Mouse (Mus musculus): ENCODE measurements at regions not wholly inside any gene's neighbourhood (a gene's known extent, or its start where the extent isn't known, plus 50 kb on each side); places are given as distances from the start of the nearest gene placed in this dataset.

DNA sequence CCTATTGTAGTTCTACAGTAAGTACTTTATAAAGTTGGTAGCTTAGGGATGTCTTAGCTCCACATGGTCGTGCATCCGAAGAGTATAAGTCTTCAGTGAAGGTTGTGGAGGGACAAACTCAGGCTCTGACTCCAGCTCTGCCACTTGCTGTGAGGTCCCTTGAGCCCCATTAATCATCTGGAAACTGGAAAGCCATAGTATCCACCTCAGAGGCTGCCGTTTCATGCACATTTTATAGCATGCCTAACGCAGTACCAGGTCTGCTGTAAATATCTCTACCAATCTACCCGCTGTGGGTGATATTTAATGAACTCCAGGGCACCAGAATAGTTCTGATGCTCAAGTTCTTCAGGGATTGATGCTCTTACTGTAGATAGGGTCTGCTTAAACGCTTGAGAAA is 216.5 kb downstream of the Clic5 start:
- TF ChIP-seq CTCF (IDR thresholded peaks at IDR 0.05; ENCODE audit: insufficient read depth, low read depth, low read length) (no peak), POLR2A (IDR thresholded peaks at IDR 0.05; ENCODE audit: insufficient read depth, low read depth, low read length) (no peak)
- WGBS = 93% methylated on average over 6 of the region's 6 CpGs
- H3K27ac ChIP-seq (ENCODE audit: insufficient read depth, low read depth, low read length) = no peak overlapping the region

DNA sequence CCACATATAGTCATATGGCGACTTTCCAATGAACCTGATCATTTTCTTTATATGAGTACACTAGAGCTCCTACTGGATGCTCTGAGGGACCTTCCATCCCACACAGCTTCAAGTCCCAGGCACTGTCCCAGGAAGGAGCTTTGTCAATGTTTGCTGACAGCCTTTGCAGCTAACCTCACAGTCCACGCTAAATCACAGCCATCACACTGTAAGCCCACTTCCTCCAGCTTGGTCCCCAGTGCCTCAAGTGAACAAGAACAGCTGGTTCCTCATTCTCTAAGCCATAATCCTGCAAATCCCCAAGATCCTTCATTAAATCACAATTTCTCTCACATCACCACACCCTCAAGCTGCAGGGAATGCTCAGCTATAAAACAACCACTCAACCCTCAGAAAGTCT is 222.6 kb downstream of the Clic5 start:
- Histone ChIP-seq H3K27ac (ENCODE audit: insufficient read depth, low read depth, low read length) (no peak overlapping the region), H3K4me3 (ENCODE audit: insufficient read depth, low read depth, low read length) (no peak overlapping the region), H3K4me1 (ENCODE audit: control insufficient read depth, insufficient read depth, low read length) (no peaks in the 10 kb centered on the region)
- 80% methylated on average over 2 of the region's 2 CpGs for WGBS
- TF ChIP-seq POLR2A (IDR thresholded peaks at IDR 0.05; ENCODE audit: insufficient read depth, low read depth, low read length) = no peak
- TF ChIP-seq CTCF (IDR thresholded peaks at IDR 0.05; ENCODE audit: insufficient read depth, low read depth, low read length) = no peak

More for the DNA sequence above, 216.5 kb downstream of the Clic5 start:
- H3K4me3 ChIP-seq (ENCODE audit: insufficient read depth, low read depth, low read length) = no peak overlapping the region
- no peaks in the 10 kb centered on the region for H3K4me1 ChIP-seq (ENCODE audit: control insufficient read depth, insufficient read depth, low read length)

DNA sequence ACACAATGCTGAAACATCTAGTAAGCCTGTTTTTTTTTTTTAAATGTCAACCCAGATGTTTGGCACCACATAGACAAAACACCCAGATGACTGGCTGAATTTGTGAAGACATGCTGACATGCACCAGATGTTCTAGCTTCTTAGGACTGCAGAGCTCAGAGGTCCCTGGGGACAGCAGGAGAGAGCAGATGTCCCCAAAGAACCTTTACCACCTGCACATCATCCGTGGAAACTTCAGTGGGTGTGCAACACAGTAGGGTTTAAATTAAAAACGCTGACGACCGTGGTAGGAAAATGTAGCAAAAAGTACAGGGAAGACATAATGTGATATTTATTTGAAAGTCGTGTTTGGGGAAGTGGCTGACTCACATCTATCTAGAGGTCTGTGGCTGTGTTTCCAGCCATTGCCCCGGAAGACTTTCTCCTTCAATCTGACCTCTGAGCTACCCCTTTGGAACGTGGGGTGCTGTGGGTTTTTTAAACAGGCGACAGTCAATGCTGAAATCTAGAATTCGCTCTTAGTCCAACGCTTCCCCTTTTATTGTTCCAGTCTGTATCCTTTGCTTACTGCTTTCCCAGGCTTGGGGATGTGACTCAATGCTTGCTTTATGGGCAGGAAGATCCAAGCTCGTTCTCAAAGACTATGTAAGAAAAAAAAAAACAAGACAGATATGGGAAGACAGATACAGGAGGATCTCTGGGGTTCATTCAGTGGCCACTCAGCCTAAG is 230.5 kb downstream of the Clic5 start:
- WGBS = 55% methylated on average over 11 of the region's 11 CpGs
- TF ChIP-seq POLR2A (IDR thresholded peaks at IDR 0.05; ENCODE audit: insufficient read depth, low read depth, low read length) = no peak
- no peak for TF ChIP-seq CTCF (IDR thresholded peaks at IDR 0.05; ENCODE audit: insufficient read depth, low read depth, low read length)
- Histone ChIP-seq H3K4me3 (ENCODE audit: insufficient read depth, low read depth, low read length) (no peak overlapping the region), H3K27ac (ENCODE audit: insufficient read depth, low read depth, low read length) (0 out of 2 replicates have a peak overlapping the region, but pooled peaks have one; percentile 4), H3K4me1 (ENCODE audit: control insufficient read depth, insufficient read depth, low read length) (peaks cover 6% of the 10 kb centered on the region; the same call in 1 of the 2 replicates)

DNA sequence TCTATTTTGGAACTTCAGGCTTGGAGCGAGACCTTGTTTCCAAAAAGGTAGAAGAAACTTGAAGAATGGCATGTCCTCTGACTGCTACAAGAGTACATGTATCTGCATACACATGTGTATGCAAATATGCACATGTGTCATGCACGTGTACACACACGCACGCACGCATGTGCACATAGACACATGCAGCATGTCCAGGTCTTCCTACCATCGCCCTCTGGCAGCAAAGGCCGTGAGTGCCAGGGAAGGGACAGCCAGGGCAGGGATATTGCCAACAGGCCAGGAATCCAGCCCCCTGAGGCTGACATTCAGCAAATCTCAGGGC is 231.0 kb downstream of the Clic5 start:
- TF ChIP-seq CTCF (IDR thresholded peaks at IDR 0.05; ENCODE audit: insufficient read depth, low read depth, low read length) = no peak
- no peak for TF ChIP-seq POLR2A (IDR thresholded peaks at IDR 0.05; ENCODE audit: insufficient read depth, low read depth, low read length)
- Histone ChIP-seq H3K27ac (ENCODE audit: insufficient read depth, low read depth, low read length) (0 out of 2 replicates have a peak overlapping the region, but pooled peaks have one; percentile 4), H3K4me1 (ENCODE audit: control insufficient read depth, insufficient read depth, low read length) (peaks cover 6% of the 10 kb centered on the region; the same call in 1 of the 2 replicates), H3K4me3 (ENCODE audit: insufficient read depth, low read depth, low read length) (no peak overlapping the region)
- 97% methylated on average over 7 of the region's 7 CpGs for WGBS

DNA sequence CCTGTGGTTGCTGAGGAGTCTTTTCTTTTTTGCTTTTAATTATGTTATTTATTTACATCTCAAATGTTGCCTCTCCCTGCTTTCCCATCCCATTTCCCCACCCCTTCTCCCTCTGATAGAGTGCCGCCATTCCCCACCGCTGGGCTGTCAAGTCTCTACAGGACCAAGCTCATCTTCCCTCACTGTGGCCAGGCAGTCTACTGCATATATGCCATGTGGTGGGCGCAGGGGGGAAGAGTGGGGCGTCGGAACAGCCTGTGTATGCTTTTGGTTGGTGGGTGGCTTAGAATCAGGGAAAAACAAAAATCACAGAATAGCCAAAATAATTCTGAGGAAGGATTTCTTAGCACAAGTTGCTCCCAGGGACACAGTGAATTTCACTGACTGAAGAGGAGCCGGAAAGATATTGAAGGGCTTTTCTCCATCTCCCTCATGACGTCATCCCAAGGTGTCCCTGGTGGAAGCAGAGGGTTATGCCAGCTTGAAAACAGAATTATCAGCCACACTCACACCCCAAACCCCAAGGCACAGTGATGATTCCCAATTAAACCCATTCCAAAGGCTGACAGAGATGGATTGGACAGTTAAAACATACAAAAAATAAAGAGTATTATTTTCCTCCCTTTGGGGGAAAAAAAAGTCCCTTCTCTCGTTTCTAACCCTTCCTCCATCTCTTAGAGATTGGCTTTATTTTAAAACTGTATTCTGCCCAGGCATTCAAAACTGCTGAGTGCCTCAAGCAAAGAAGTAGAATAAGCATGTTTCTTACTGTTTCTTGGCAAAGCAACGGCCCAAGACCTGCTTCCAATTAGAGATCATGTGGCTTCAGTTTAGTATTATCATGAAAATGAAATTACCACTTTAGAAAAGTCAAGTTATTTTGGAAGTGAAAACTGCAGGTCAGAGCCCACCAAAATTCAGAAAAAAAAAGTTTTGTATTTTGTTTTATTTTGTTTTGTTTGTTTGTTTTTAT is 232.0 kb downstream of the Clic5 start:
- 71% methylated on average over 9 of the region's 9 CpGs for WGBS
- H3K4me1 ChIP-seq (ENCODE audit: control insufficient read depth, insufficient read depth, low read length) = peaks cover 6% of the 10 kb centered on the region; the same call in 1 of the 2 replicates
- TF ChIP-seq CTCF (IDR thresholded peaks at IDR 0.05; ENCODE audit: insufficient read depth, low read depth, low read length) (no peak), POLR2A (IDR thresholded peaks at IDR 0.05; ENCODE audit: insufficient read depth, low read depth, low read length) (no peak)
- H3K27ac ChIP-seq (ENCODE audit: insufficient read depth, low read depth, low read length) = no peak overlapping the region
- H3K4me3 ChIP-seq (ENCODE audit: insufficient read depth, low read depth, low read length) = no peak overlapping the region

DNA sequence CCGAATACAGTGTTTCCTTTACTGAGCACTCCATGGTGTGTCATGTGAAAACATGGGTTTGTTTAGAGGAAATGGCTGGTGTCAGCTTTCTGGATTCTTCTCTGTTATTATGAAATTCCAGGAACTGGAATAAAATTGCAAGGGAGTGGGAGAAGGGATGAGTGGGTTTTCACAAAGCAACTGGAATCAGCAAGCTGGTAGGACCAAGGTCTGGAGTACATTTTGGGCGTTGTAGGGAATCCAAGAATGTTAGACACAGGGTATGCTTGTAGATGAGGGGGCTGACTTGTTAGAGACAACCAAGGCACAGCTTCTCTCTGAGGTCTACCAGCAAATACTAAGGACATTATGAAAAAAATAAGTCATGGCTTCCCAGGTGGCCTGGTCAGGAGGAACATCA is 233.8 kb downstream of the Clic5 start:
- whole genome bisulfite sequencing = 66% methylated on average over 2 of the region's 2 CpGs
- TF ChIP-seq CTCF (IDR thresholded peaks at IDR 0.05; ENCODE audit: insufficient read depth, low read depth, low read length) (no peak), POLR2A (IDR thresholded peaks at IDR 0.05; ENCODE audit: insufficient read depth, low read depth, low read length) (no peak)
- no peak overlapping the region for H3K27ac ChIP-seq (ENCODE audit: insufficient read depth, low read depth, low read length)

DNA sequence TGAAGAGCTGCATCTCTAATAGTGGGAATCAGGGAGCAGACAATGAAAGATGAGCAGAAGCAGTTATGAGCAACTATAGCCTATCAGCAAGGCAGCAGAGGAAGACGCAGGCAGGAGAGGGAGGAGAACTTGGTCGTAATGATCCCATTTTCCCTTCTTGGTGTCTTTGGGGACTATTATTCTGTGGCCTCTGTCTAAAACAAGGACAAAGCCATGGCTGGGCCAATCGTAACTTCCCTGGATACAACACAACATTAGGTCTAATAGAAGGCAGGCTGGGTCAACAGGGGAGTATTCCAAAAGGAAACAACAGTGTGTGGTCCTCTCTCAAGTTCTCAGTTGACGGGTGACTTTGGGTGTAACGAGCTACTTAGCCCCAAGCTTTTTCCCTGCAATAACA is 234.5 kb downstream of the Clic5 start:
- WGBS = 86% methylated on average over 5 of the region's 5 CpGs
- TF ChIP-seq CTCF (IDR thresholded peaks at IDR 0.05; ENCODE audit: insufficient read depth, low read depth, low read length) (no peak), POLR2A (IDR thresholded peaks at IDR 0.05; ENCODE audit: insufficient read depth, low read depth, low read length) (no peak)
- H3K4me1 ChIP-seq (ENCODE audit: control insufficient read depth, insufficient read depth, low read length) = peaks cover 6% of the 10 kb centered on the region; the same call in 1 of the 2 replicates

More for the DNA sequence above, 233.8 kb downstream of the Clic5 start:
- peaks cover 6% of the 10 kb centered on the region; the same call in 1 of the 2 replicates for H3K4me1 ChIP-seq (ENCODE audit: control insufficient read depth, insufficient read depth, low read length)
- H3K4me3 ChIP-seq (ENCODE audit: insufficient read depth, low read depth, low read length) = no peak overlapping the region

DNA sequence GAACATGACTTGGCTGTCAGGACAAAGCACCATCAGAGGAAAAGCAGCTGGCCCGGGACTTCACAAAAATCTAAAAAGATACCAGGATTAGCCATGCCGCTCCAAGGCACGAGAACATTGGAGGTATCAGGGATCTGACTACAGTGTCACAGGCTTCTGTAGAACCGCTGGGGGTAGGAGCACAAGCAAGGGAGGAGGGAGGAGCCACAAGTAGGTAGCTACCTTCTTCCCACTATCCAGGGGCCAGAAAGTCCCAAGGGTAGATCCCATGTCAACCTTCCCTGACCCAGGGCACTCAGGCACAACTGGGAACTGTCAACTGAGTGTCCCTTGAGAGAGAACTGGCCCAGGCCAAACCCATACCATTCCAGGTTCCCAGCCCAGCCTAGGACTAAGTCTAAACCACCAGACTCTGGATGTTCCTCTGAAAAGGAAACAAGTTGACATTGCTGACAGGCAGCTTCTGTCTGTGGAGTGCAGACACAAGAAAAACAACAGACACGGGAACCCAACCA is 235.1 kb downstream of the Clic5 start:
- Histone ChIP-seq H3K27ac (ENCODE audit: insufficient read depth, low read depth, low read length) (no peak overlapping the region), H3K4me3 (ENCODE audit: insufficient read depth, low read depth, low read length) (no peak overlapping the region), H3K4me1 (ENCODE audit: control insufficient read depth, insufficient read depth, low read length) (peaks cover 6% of the 10 kb centered on the region; the same call in 1 of the 2 replicates)
- TF ChIP-seq CTCF (IDR thresholded peaks at IDR 0.05; ENCODE audit: insufficient read depth, low read depth, low read length) (no peak), POLR2A (IDR thresholded peaks at IDR 0.05; ENCODE audit: insufficient read depth, low read depth, low read length) (no peak)
- WGBS = 92% methylated on average over 5 of the region's 5 CpGs

More for the DNA sequence above, 234.5 kb downstream of the Clic5 start:
- Histone ChIP-seq H3K27ac (ENCODE audit: insufficient read depth, low read depth, low read length) (no peak overlapping the region), H3K4me3 (ENCODE audit: insufficient read depth, low read depth, low read length) (no peak overlapping the region)

All from olfactory bulb, adult 2 months (tissue).